Mouse (Mus musculus): ENCODE data around the gene Arhgap10.

The Arhgap10 gene

DNA sequence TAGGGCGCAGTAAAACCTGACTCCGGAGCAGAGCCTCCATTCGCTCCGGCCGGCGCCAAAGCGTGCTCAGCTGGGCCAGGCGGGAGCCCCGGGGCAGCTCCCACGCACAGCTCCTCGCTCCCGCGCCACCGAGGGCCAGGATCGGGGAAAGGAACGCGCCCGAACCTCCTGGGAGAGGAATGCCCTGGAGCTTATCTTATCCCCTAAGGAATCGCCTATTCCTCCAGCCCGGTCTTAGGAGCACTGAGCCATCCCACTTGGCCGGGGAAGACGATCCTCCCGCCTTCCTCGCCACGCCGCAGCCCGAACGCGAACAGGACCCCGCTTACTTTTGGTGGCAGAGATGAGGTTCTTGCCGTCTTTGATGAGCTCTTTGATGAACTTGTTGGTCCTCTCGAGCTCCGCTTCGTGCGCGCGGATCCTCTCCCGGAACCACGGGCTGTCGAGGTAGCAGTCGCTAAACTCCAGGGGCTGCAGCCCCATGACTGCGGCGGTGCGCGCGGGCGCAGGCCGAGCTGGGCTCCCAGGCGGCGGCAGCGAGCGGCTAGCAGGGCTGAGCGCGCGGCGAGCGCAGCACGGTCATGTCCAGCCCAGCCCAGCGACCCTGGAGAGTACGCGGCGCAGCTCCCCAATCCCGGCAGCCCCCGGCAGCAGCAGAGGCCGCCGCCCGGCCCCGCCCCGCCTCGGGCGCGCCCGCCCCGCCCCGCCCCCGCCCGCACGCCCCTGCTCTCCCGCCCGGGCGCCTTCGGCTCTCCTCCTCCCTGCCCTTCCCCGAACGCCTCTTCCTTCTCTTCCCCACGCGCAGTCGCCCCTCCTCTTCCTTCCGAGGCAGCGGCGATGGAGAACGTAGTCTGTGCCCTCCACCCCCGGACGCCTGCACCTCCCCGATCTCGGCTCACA, at the start of gene Arhgap10:
Arhgap10 (minus strand) TSS at position 653 of the 900 bp plus-strand sequence.
- peak; percentile 84 to 87 for DNase-seq

DNA sequence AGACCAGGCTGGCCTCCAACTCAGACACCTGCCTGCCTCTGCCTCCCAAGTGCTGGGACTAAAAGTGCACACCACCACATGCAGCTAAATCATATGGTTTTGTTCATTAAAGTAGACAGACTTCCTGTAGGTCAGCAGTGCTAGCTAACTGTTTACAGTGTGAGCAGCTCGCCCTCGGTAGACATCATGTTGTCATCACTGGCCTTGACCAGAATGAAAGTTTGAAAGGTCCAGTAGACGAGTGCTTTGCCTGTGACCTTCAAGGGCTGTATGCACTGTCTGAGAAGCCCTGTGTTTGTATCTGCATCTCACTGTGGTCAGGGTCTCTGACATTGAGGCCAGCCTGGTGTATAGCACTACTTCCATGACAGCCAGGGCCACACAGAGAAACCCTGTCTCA, 43.7 kb upstream of the Arhgap10 start:
- DNase-seq, result no peak

DNA sequence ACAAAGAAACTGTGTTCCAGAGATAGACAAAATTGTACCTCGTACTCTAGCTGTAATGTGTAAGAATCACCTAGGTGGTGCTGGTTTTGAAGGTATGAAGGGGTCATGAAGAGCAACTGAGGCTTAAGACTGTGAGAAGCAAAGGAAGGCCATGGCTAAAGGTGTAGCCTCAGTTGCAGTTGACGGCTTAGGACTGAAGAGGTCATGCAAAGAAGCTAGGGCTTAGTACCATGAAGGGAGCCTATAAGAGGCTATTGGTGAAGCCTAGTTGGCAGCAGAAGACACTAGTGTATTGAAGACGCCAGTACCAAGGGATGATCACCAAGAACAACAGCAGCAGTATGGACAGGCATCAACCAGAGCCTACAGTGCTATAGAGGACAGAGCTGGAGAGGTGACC, 34.7 kb upstream of the Arhgap10 start:
- no peak for DNase-seq

DNA sequence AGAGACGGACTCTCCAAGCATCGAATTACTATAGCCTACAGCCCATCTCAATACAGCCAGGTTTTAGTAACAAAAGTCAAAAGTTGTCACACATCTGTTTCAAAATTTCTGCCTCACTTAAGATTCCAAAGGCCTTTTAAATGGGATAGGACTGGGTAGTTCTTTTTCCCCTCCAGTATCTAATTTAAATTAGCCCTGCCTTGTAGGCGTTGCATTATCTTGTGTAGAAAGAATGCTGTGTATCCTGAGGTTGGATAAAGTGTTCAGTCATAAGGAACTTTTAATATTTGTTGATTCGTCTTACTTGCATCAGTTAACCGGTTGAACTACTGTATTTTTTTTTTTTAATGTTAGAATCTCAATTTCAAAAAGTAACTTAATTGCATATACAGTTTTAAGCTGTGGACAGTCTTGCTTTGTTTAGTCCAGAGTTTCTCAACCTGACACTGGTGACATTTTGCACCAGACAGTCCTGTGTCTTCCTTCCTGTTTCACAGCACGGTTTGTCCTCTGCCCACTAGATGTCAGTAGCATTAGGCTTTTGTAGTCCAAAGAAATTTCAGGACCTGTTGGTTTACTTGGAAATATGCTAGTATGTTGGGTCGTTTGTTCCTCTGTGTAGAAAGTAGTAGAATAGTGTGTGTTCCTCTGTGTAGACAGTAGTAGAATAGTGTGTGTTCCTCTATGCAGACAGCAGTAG, 32.3 kb upstream of the Arhgap10 start:
- peak in 1 of 2 experiments; percentile 17 for DNase-seq

DNA sequence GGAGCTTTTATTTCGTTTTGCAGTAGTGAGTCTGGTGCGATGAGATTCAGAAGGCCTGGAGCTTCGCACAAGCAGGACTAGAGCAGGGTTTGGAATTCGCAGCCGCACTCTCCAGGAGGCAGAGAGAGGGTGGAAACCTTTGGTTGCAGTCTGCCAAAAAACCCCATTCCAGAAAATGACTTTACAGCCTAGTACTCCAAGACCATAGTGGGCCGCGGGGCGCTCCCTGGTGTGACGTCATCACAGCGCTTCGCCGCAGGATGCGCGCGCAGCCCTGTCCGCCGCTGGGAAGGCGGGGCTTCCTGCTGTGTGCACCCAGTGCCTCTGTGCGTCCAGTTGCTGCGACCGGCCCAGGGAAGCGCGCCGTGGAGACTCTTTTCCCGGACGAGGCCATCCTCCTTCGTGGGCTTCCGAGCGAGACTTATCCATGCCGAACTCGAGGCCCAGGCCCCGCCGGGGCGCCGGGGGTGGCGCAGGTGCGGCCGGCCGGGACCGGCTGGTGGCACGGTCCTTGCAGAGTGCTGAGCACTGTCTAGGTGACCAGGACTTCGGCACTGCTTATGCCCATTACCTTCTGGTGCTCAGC, 31.5 kb upstream of the Arhgap10 start, which contains the start of gene Prmt9:
Prmt9 (plus strand) TSS at position 277 of the 586 bp plus-strand sequence.
- DNase-seq, result peak; percentile 84 to 87

DNA sequence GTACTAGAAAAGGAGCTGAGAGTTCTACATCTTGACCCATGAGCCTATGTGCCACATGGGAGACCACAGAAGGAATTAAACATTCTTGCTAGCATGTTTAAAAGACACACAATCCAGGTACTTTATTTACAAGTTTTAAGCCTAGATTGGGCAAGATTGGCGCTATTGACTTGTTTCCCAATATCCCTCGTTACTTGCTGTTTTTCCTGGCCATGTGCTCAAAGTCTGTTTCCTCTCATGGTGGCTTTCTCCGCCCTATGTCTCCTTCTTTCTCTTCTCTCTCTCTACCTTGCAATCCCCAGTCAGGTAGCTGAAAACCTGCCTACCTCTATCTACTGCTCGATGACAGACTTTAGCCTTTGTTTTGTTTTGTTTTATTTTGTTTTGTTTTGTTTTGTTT, 27.9 kb upstream of the Arhgap10 start:
- no peak for DNase-seq

DNA sequence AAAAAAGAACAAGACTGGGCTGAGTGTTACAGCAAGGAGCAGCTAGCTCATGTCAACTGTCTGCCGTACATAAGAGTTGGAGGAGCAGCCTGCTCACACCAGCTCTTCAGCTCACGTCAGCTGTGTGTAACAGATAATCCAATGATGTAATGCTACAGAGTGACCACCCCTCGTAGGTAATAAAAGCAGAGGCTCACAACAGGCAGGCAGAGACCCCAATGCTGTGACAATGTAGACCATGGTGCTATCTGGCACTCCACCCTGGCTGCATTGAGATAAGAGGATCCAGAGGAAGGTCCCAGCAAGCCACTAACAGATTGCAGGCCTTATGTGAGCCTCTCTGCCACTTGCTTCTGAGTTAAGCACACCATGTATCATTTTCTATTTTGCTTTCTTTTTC, 26.7 kb upstream of the Arhgap10 start:
- DNase-seq, result no peak

DNA sequence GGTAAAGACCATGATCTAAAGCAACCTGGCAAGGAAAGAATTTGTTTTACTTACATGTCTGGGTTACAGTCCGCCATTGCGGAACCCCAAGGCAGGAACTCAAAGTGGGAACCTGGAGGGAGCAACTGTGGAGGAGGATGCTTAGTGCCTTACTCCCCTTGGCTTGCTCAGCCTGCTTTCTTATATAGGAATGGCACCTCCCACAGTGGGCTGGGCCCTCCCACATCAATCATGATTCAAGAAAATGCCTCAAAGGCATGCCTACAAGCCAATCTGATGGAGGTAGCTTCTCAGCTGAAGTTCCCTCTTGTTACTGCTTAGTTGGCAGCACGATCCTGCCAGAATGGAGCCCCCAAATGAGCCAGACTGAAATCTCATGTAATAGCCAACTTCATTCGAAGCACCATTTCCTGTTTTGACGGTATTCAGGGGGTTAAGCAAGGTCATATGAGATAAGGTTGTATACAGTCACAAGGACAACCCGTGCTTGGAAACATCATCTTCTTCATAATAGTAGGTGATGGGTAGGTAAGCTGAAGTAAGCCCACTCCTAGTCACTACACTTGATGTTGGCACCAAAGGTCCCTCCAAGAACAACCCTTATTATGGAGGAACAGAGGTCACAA, 25.5 kb upstream of the Arhgap10 start:
- no peak for DNase-seq

DNA sequence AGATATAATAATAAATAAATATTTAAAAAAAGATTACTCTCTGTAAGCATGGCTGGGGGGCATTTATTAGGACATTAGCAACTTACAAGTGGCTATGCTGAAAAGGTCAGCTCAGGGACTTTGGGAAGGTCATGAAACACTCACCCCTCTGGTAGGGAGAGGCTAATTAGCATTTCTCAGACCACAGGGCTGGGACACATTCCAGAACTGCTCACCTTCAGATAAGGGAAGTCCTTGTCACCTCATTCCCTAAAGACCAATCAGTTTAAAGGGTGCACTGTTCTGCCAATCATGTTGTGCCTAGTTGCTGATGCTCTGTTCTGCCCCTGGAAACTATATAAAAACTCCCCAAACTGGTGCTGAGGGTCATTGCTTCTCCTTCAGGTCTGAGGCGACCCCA, 20.5 kb upstream of the Arhgap10 start:
- DNase-seq, result no peak

DNA sequence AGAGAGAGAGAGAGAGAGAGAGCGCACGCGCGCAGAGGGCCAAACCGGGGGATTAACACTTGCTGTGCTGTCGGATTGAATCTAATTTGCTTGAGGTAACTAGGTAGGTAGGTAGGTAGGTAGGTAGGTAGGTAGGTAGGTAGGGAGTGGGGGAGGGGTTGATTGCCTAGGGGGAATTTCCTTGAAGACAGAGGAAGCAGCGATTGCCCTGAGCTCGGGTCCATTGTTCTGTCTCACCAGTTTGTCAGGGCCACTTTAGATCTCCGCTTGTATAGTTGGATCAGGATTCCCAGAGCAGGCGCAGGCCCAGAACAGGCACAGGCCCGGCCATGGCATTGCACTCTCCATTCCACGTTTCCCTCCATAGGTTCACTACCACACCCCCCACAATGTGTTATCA, 19.1 kb upstream of the Arhgap10 start:
- no peak for DNase-seq

DNA sequence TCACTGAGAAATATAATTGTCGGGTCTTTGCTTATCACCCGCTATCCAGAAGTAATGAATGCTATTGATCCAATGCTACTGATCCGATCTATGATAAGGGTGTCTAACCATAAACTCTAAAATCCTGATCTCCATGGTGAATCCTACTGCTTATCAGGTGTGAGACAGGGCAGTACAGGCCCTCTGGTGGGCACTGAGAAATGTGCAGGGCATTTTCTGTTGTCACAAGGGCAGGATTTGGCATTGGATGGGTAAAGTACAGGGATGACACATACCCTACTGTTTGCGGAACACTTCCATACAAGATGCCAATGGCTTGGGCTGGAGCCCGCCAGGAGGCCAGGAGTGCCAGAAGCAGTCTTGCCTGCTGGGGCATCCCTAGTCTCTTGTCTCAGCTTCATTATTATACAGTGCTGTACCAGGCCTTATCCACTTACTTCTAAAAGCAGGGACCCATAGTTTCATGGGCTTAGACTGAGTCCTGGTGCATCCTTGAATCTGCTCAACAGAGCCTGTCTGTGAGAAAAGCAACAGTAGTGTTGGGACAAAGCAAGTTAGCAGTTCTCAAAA, 17.4 kb upstream of the Arhgap10 start:
- peak; percentile 24 to 38 for DNase-seq

DNA sequence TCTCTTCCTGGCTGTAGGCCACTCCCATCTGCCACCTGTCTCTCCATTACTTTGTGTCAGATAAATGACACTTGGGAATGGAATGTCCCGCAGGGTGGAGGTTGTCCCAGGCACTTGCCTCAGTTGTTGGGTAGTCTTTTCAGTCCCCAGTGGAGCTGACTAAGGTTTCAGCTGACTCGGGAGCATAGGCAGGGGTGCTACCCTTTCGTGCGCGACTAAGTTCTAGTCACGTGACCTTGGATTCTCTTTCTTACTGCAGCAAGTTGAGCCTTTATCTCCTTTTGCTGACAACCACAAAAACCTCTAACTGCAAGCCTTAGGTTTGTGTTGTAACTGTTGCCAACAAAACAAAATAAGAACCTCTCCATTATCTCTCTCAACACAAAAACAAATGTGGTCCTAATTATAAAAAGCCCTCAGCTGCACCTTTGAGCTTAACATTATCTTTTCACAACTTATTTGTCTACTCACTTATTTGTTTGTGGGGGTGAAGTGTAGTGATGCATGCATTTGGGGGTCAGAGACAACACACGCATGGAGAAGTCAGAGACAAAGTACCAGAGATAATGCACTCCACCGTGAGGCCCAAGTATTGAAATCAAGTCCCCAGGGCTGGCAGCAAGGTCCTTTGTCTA, 16.7 kb upstream of the Arhgap10 start:
- DNase-seq, result peak; percentile 17 to 45

DNA sequence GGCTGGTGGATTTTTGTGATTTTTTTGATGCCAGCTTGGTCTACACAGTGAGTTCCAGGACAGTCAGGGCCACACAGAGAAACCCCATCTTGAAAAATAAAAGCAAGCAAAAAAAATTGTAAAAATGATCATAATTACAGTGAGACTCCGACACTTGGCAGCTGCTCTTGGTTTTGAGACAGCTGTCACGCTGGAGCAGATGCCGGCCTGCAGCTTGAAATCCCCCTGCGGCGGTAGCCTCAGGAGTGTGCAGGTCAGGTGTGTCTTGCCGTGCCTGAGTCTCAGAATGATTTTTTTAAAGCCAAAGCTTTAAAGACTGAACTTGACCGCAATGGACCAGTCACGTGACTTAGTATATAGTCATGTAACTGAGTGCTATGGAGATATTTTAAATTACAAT, 8.4 kb upstream of the Arhgap10 start:
- DNase-seq, result no peak

DNA sequence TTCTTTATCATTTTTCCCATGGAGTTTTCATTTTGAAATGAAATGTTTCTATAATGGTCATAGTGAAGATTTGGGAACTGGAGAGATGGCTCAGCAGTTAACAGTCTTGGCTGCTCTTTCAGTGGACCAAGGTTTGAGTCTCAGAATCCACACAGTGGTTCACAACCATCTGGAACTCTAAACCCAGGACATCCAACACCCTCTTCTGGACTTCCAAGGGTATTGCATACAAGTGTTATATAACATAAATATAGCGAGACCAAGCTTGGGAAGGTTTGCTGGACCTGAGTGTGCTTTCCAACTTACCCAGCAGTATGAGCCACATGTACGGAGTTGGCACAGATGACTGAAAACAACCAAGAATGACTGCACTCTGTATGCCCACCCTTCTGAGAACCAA, 7.2 kb upstream of the Arhgap10 start:
- DNase-seq, result no peak

DNA sequence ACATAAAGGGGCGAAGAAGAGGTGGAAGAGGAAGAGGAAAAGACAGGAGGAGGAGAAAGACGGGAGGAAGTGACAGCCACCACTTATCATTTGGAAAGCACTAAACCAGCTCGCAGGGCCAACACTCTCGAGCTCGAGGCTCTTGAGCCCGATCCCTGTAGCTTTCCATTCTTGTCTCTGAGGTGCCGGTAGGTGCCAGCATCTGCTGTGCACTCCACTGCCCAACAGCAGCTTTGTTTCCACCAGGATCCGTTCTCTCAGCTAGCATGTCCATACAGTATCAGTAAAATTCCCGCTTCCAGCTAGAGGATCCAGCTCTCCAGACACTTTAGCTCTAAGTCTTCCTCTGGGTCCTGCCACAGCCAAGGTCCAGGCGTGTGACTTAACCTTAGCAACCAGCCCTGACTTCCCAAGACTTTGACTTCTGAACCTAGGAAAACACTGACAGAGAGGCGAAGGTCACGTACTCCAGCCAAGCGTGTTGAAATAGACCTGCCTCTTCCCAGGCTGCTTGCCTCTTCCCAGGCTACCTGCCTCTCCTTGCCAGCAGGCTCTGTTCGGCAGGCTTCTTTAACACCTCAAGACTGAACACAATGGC, 6.4 kb upstream of the Arhgap10 start:
- DNase-seq, result no peak

DNA sequence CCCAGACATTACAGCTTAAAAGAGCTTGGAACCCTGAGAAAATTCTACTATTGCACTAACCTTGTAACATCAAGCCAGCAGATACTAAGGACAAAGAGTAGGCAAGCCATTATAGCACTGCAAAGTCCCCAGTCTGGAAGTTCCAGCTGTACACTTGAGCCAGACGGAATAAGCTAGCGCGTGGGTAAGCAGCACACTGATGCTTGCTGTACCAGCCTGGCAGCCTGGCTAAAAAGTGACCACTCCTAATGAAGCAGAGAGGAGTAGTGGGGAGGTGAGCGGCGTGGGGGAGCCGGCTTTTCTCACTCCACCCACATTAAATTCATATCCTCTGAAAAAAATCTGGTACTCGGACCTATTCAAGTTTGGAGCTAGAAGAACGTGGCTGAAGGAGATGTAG, 5.2 kb upstream of the Arhgap10 start:
- DNase-seq, result no peak

DNA sequence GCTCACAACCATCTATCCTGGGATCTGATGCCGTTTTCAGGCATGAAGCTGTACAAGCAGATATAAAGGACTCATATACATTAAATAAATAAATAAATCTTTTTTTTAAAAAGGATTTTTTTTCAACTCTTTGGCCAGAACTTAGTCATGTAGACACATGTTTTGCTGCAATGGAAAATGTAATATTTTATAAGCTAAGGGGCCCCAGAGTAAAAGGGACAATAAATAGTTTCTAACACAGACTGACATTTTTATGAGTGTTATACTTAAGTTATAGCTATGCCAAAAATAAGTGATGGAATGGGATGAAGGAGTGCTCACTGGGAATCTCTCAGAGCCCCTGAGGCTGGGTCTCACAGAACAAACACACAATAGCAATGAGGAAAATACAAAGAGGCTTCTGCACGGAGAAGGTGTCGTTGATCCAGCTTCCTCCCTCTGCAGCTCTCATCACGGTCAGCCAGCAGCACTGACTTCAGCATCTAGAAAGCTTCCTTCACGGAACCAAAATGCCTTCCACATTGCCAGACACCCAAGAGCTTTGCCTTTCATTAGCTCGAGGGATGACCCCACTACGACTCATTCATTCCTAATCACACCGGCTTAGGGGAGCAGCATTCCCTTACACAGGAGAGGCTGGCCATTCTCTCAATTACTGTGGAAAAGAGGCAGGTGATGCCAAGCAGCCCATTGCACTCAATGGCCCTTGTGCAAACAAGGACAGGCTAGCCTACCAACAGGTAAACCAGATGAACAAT, 3.5 kb upstream of the Arhgap10 start:
- DNase-seq, result no peak

DNA sequence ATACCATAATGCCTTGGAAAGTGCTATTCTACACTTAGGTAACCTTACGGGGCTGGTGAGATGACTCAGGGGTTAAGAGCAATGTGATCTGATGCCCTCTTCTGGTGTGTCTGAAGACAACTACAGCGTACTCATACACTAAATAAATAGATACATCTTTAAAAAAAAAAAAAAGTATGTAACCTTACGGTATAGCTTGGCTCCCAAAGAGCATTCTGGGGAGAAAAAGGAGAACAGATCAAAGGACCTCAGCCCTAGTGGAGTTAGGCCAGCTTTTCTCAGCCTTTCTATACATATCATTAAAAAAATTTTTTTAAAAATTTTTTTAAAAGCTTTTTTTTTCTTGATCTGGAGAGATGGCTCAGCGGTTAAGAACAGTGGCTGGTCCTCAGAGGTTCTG, 2.8 kb upstream of the Arhgap10 start:
- no peak for DNase-seq

DNA sequence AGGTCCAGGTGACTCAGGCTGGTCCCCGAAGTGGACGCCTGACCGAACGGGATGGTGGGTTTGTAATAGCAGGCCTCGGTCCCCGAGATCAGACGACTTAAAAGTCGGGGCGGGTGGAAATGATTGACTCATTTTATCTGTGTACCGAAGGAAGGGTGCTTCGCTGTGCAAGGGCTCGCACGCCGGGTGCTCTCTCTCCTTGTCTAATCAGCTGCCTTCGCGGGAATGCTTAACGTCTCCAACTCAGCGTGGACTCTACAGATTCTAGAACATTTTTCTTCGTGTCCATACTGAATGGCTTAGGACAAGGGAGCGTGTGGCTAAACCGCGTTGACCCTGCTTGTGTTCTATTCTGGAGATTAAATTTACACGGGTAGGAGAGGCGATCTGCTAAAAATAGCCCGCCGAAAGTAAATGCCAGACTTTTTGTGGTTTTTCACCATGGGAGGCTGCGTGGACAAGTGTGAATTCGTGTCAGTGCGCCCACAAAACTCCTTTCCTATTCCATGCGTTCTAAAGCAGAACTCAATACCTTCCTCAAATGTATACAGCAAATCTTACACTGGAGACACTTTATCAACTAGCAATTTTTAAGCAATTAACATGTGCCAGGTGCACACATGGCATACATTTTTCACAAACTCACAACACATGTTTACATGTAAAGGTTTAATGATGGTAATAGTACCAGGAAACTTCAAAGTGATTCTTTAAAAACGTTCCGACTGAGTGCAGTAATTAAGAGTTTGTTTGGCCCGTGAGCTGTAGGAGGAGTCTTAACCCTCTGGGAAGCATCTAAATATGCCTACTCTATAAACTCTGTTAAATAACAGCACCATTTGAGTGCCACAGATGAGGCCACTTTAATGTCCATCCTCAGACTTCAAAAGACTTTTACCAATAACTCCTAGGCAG, 705 bp upstream of the Arhgap10 start:
- peak in 1 of 2 experiments; percentile 6 for DNase-seq

DNA sequence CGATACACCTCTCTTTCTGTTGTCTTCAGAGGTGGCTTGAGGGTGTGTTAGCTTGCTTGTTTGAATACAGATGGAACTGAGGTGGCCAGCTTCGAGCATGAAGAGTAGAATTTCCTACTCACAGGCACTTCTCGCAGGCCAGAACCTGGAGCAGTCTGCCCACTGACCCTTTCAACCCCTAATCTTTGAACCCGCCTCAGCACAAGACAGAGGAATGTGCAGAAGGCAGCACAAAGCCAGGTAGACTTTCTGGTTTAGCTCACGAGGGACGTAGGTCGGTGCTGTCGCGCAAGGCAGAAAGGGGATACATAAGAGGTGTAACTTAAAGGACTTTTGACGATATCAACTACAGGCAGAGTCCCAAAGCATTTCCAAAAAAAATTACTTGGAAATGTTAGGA, 908 bp downstream of the Arhgap10 start:
- peak in 1 of 2 experiments; percentile 13 for DNase-seq

Data from thymus, adult 18-20 months (tissue).